ENCODE assay signal across 19 mouse cellular contexts in the genomic region with DNA sequence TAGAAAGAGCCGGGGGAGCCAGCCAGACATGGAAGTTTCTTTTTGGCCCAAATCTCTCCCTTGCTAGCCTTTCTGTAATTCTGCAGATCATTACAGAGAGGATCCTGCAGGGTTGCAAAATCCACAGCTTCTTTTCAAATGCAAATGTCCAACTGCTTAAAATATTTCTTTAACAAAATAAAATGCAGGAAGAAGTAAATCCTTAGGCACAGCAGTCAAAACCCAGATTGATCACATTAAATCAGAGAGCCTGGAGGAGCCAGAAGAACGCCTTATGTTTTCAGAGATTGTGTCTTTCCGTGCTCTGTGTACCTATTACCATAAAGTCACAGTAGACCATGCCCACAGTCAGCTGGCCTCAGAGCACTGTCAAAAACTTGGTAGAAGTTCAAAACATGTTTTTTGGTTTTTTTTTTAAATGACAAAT.
A peak's percentile ranks its signal among the peaks of the same experiment; 100 is the strongest.
DNase-seq lines count a peak whose midpoint lies in the region; ATAC-seq lines count a peak whose summit lies in the region.
"Had no signal": no experiment of that assay in that cellular context is flagged by ENCODE, and none has a peak within 500 bp of the region (broad histone marks: within the 10 kb centered on the region; RNA-seq: fewer than 3 reads in every experiment).

No protein-coding gene starts in this region.

- no peaks in the 10 kb centered on the region for H3K27me3 ChIP-seq in midbrain, embryonic 13.5 days
- no peaks in the 10 kb centered on the region for H3K27me3 ChIP-seq in midbrain, embryonic 10.5 days (ENCODE audit: low read depth, poor library complexity, severe bottlenecking)
- H3K27me3 ChIP-seq in forebrain, embryonic 16.5 days (replicated peaks; ENCODE audit: control insufficient read depth, insufficient read depth, low read length): no peaks in the 10 kb centered on the region
- H3K27me3 ChIP-seq: embryonic facial prominence, embryonic 13.5 days; hindbrain, embryonic 12.5 days; intestine, embryonic 15.5 days had no signal

- H3K4me1 ChIP-seq in midbrain, embryonic 13.5 days (replicated peaks): peaks cover 9% of the 10 kb centered on the region; the same call in 1 of the 2 replicates
- peaks cover 6% of the 10 kb centered on the region; the same call in 1 of the 2 replicates for H3K4me1 ChIP-seq in midbrain, embryonic 10.5 days
- peaks cover 8% of the 10 kb centered on the region for H3K4me1 ChIP-seq in forebrain, embryonic 16.5 days (replicated peaks; ENCODE audit: control insufficient read depth, insufficient read depth, low read length)
- H3K4me1 ChIP-seq: embryonic facial prominence, embryonic 13.5 days; heart, embryonic 10.5 days; hindbrain, embryonic 12.5 days; intestine, embryonic 15.5 days; limb, embryonic 10.5 days had no signal

- no peak overlapping the region for H3K4me3 ChIP-seq in midbrain, embryonic 13.5 days (replicated peaks)
- H3K4me3 ChIP-seq in midbrain, embryonic 10.5 days: no peak overlapping the region
- no peak overlapping the region for H3K4me3 ChIP-seq in forebrain, embryonic 16.5 days (replicated peaks; ENCODE audit: low read length)
- H3K4me3 ChIP-seq: embryonic facial prominence, embryonic 13.5 days; heart, embryonic 10.5 days; hindbrain, embryonic 12.5 days; intestine, embryonic 15.5 days; limb, embryonic 10.5 days had no signal

- DNase-seq in layer of hippocampus, adult 11-12 months (ENCODE audit: low spot score): peak; percentile 7
- DNase-seq in layer of hippocampus, adult 9-10 months (ENCODE audit: low spot score): no peak
- DNase-seq in midbrain, embryonic 10.5 days (ENCODE audit: low spot score): no peak
- no peak for DNase-seq in testis, postnatal 14 days (ENCODE audit: low spot score)
- DNase-seq: adrenal gland, adult 2 months; cerebellum, postnatal 10 days; kidney, adult 9 months; kidney, postnatal 4 days; lung, adult 18-20 months; thymus, postnatal 14 days had no signal

- H3K9me3 ChIP-seq in midbrain, embryonic 13.5 days: no peaks in the 10 kb centered on the region
- no peaks in the 10 kb centered on the region for H3K9me3 ChIP-seq in midbrain, embryonic 10.5 days (replicated peaks)
- no peaks in the 10 kb centered on the region for H3K9me3 ChIP-seq in forebrain, embryonic 16.5 days (ENCODE audit: control insufficient read depth, low read length)
- H3K9me3 ChIP-seq: embryonic facial prominence, embryonic 13.5 days; heart, embryonic 10.5 days; hindbrain, embryonic 12.5 days; intestine, embryonic 15.5 days; limb, embryonic 10.5 days had no signal

- ATAC-seq in midbrain, embryonic 13.5 days: 0 out of 2 replicates have a peak, but pooled peaks have one; percentile 53
- ATAC-seq in forebrain, embryonic 16.5 days: peak; percentile 93
- no peak for ATAC-seq in inflammation-experienced regulatory T-cells, adult 6 months
- ATAC-seq: intestine, embryonic 15.5 days had no signal

- no peak overlapping the region for H3K9ac ChIP-seq in midbrain, embryonic 13.5 days (replicated peaks)
- H3K9ac ChIP-seq in forebrain, embryonic 16.5 days (replicated peaks; ENCODE audit: low read depth, low read length): no peak overlapping the region
- H3K9ac ChIP-seq: embryonic facial prominence, embryonic 13.5 days; hindbrain, embryonic 12.5 days; intestine, embryonic 15.5 days had no signal

- WGBS in midbrain, embryonic 13.5 days: 23% methylated on average over 3 of the region's 3 CpGs
- WGBS in midbrain, embryonic 10.5 days: 69% methylated on average over 3 of the region's 3 CpGs
- 15% methylated on average over 3 of the region's 3 CpGs for WGBS in forebrain, embryonic 16.5 days

- no peaks in the 10 kb centered on the region for H3K36me3 ChIP-seq in midbrain, embryonic 13.5 days
- H3K36me3 ChIP-seq in midbrain, embryonic 10.5 days: no peaks in the 10 kb centered on the region
- H3K36me3 ChIP-seq in forebrain, embryonic 16.5 days (ENCODE audit: control insufficient read depth, insufficient read depth): no peaks in the 10 kb centered on the region
- H3K36me3 ChIP-seq: embryonic facial prominence, embryonic 13.5 days; heart, embryonic 10.5 days; hindbrain, embryonic 12.5 days; intestine, embryonic 15.5 days; limb, embryonic 10.5 days had no signal

- no peak overlapping the region for H3K4me2 ChIP-seq in midbrain, embryonic 13.5 days (replicated peaks)
- H3K4me2 ChIP-seq in forebrain, embryonic 16.5 days (ENCODE audit: low read length): no peak overlapping the region
- H3K4me2 ChIP-seq: embryonic facial prominence, embryonic 13.5 days; hindbrain, embryonic 12.5 days; intestine, embryonic 15.5 days had no signal

- no peak overlapping the region for H3K27ac ChIP-seq in midbrain, embryonic 13.5 days
- no peak overlapping the region for H3K27ac ChIP-seq in midbrain, embryonic 10.5 days (replicated peaks)
- no peak overlapping the region for H3K27ac ChIP-seq in forebrain, embryonic 16.5 days (ENCODE audit: low read length)
- H3K27ac ChIP-seq: embryonic facial prominence, embryonic 13.5 days; heart, embryonic 10.5 days; hindbrain, embryonic 12.5 days; intestine, embryonic 15.5 days; limb, embryonic 10.5 days; macrophage had no signal
